Mouse (Mus musculus) embryonic facial prominence, embryonic 14.5 days (tissue): ENCODE data around the gene Fitm2. TPM values are rescaled to one million over a fixed set of nuclear protein-coding genes. Genes with fewer than 3 reads are reported as not detected.
"Not testable (repeated sequence)": the region's sequence is repeated elsewhere in the genome, so short reads cannot be mapped to it uniquely, and the experiment has no call there.

ENCODE experiments used
- ATAC-seq: fragments of 200-750 bp; cut with Nextera tagmentation; 2 replicates; pipeline ENCODE4 v1.8.0; 2017; ENCODE audit warnings: low read depth, moderate number of reproducible peaks, moderate TSS enrichment
- DNase-seq: peaks from one replicate; pipeline ENCODE4 v3.0.0-alpha.2; 2015; ENCODE audit warnings: low spot score
- H3K27ac ChIP-seq: fragments of 300-500 bp; sonication (generic); replicated peaks from 2 replicates; pipeline ENCODE4 v1.5.1; 2014; ENCODE audit warnings: low read depth, mild to moderate bottlenecking, low read length, moderate library complexity
- H3K27me3 ChIP-seq: fragments of 300-500 bp; sonication (generic); replicated peaks from 2 replicates; pipeline ENCODE4 v1.6.1; 2014; ENCODE audit warnings: low read length; ENCODE audit not compliant: control insufficient read depth, insufficient read depth
- H3K36me3 ChIP-seq: fragments of 300-500 bp; sonication (generic); 2 replicates; pipeline ENCODE4 v1.6.1; 2014; ENCODE audit warnings: low read length, mixed read lengths; ENCODE audit not compliant: control insufficient read depth, insufficient read depth
- H3K4me1 ChIP-seq: fragments of 300-500 bp; sonication (generic); 2 replicates; pipeline ENCODE4 v1.6.1; 2014; ENCODE audit warnings: antibody characterized with exemption, low read length; ENCODE audit not compliant: control insufficient read depth, insufficient read depth
- H3K4me2 ChIP-seq: fragments of 300-500 bp; sonication (generic); 2 replicates; pipeline ENCODE4 v1.6.1; 2014; ENCODE audit warnings: low read depth, mild to moderate bottlenecking, low read length, moderate library complexity, mixed read lengths
- H3K4me3 ChIP-seq: fragments of 300-500 bp; sonication (generic); 2 replicates; pipeline ENCODE4 v1.5.1; 2014; ENCODE audit warnings: low read depth, mild to moderate bottlenecking, low read length
- H3K9ac ChIP-seq: fragments of 300-500 bp; sonication (generic); 2 replicates; pipeline ENCODE4 v1.6.1; 2014; ENCODE audit warnings: low read depth, mild to moderate bottlenecking, low read length, moderate library complexity, mixed read lengths
- H3K9me3 ChIP-seq: fragments of 300-500 bp; sonication (generic); 2 replicates; pipeline ENCODE4 v1.6.1; 2016; ENCODE audit warnings: low read length; ENCODE audit not compliant: control insufficient read depth
- WGBS: fragments of 180-500 bp; shearing (Covaris S2); extraction: QIAGEN DNeasy Blood & Tissue Kit; methylation state at CpG from one replicate; pipeline ENCODE4 v1.1.7; 2014; 5-methylcytosine and 5-hydroxymethylcytosine counted together
- polyA plus RNA-seq: library from polyadenylated mRNA; unstranded; fragments of >200 nt; fragmentation: Nextera tagmentation; extraction: Ambion mirVana; gene quantifications from 2 replicates; pipeline ENCODE4 v1.2.1, GENCODE M21; 2014

Fitm2 gene
- polyA plus RNA-seq, 1 experiment from 2014 or later, result 11.3 TPM

- Histone ChIP-seq H3K27ac (no peak overlapping the region), H3K9me3 (no peaks in the 10 kb centered on the region), H3K9ac (no peak overlapping the region), H3K4me3 (no peak overlapping the region), H3K4me2 (no peak overlapping the region), H3K36me3 (0 out of 2 replicates have a peak, but pooled peaks cover 23% of the 10 kb centered on the region), H3K27me3 (no peaks in the 10 kb centered on the region), H3K4me1 (peaks cover 9% of the 10 kb centered on the region)
- no peak for DNase-seq
- 86% methylated on average over 6 of the region's 6 CpGs for WGBS
- no peak for ATAC-seq
Measured at GRCm38 (mm10) chr2:163468866-163469265, 3.6 kb downstream of the Fitm2 start.

- no peaks in the 10 kb centered on the region for H3K27me3 ChIP-seq
- H3K4me2 ChIP-seq, result no peak overlapping the region
- no peak for ATAC-seq
- H3K27ac ChIP-seq, result no peak overlapping the region
- no peaks in the 10 kb centered on the region for H3K9me3 ChIP-seq
- 94% methylated on average over 6 of the region's 6 CpGs for WGBS
- DNase-seq, result no peak
- 0 out of 2 replicates have a peak, but pooled peaks cover 23% of the 10 kb centered on the region for H3K36me3 ChIP-seq
- H3K4me1 ChIP-seq, result peaks cover 9% of the 10 kb centered on the region
- H3K4me3 ChIP-seq, result no peak overlapping the region
- no peak overlapping the region for H3K9ac ChIP-seq
Measured at GRCm38 (mm10) chr2:163467585-163467984, 4.8 kb downstream of the Fitm2 start.

GRCm38 (mm10) chr2:163466771-163467170, 5.7 kb downstream of the Fitm2 start:
- Histone ChIP-seq H3K4me2 (no peak overlapping the region), H3K9me3 (no peaks in the 10 kb centered on the region), H3K4me3 (no peak overlapping the region), H3K9ac (no peak overlapping the region), H3K27ac (no peak overlapping the region), H3K27me3 (no peaks in the 10 kb centered on the region), H3K4me1 (peaks cover 8% of the 10 kb centered on the region), H3K36me3 (0 out of 2 replicates have a peak, but pooled peaks cover 23% of the 10 kb centered on the region)
- ATAC-seq (0 out of 2 replicates have a peak, but pooled peaks have one; percentile 18), DNase-seq (peak; percentile 27)
- 81% methylated on average over 8 of the region's 8 CpGs for WGBS

GRCm38 (mm10) chr2:163464562-163464961, 7.9 kb downstream of the Fitm2 start:
- no peak overlapping the region for H3K9ac ChIP-seq
- no peak overlapping the region; the same call in 1 of the 2 replicates for H3K27ac ChIP-seq
- no peaks in the 10 kb centered on the region for H3K4me1 ChIP-seq
- ATAC-seq (no peak; the same call in 1 of the 2 replicates), DNase-seq (peak; percentile 23)
- H3K4me2 ChIP-seq, result no peak overlapping the region
- 0 out of 2 replicates have a peak, but pooled peaks cover 19% of the 10 kb centered on the region for H3K36me3 ChIP-seq
- WGBS, result 46% methylated on average over 6 of the region's 6 CpGs
- no peaks in the 10 kb centered on the region for H3K27me3 ChIP-seq
- H3K9me3 ChIP-seq, result no peaks in the 10 kb centered on the region
- H3K4me3 ChIP-seq, result no peak overlapping the region

GRCm38 (mm10) chr2:163463998-163464397, 8.4 kb downstream of the Fitm2 start:
- 0 out of 2 replicates have a peak, but pooled peaks cover 14% of the 10 kb centered on the region for H3K36me3 ChIP-seq
- H3K27me3 ChIP-seq, result peaks cover 3% of the 10 kb centered on the region; the same call in 1 of the 2 replicates
- H3K9me3 ChIP-seq, result no peaks in the 10 kb centered on the region
- H3K4me3 ChIP-seq, result no peak overlapping the region
- ATAC-seq (no peak), DNase-seq (no peak)
- H3K27ac ChIP-seq, result no peak overlapping the region
- H3K4me1 ChIP-seq, result no peaks in the 10 kb centered on the region
- H3K9ac ChIP-seq, result no peak overlapping the region
- H3K4me2 ChIP-seq, result no peak overlapping the region
- WGBS, result 60% methylated on average over 4 of the region's 4 CpGs

- no peak overlapping the region for H3K27ac ChIP-seq
- peaks cover 10% of the 10 kb centered on the region; the same call in 1 of the 2 replicates for H3K27me3 ChIP-seq
- H3K4me1 ChIP-seq, result no peaks in the 10 kb centered on the region
- 65% methylated on average over 10 of the region's 10 CpGs for WGBS
- DNase-seq (no peak), ATAC-seq (no peak)
- 0 out of 2 replicates have a peak, but pooled peaks cover 8% of the 10 kb centered on the region for H3K36me3 ChIP-seq
- H3K4me2 ChIP-seq, result no peak overlapping the region
- H3K9ac ChIP-seq, result no peak overlapping the region
- no peaks in the 10 kb centered on the region for H3K9me3 ChIP-seq
- no peak overlapping the region for H3K4me3 ChIP-seq
Measured at GRCm38 (mm10) chr2:163463251-163463769, 9.1 kb downstream of the Fitm2 start.

- no peaks in the 10 kb centered on the region for H3K4me1 ChIP-seq
- no peak for ATAC-seq
Measured at GRCm38 (mm10) chr2:163462801-163463200, 9.6 kb downstream of the Fitm2 start.

GRCm38 (mm10) chr2:163462386-163462785, 10.0 kb downstream of the Fitm2 start:
- Histone ChIP-seq H3K9ac (no peak overlapping the region), H3K4me1 (no peaks in the 10 kb centered on the region), H3K27ac (no peak overlapping the region), H3K4me2 (no peak overlapping the region), H3K27me3 (peaks cover 11% of the 10 kb centered on the region; the same call in 1 of the 2 replicates), H3K36me3 (no peaks in the 10 kb centered on the region), H3K9me3 (no peaks in the 10 kb centered on the region), H3K4me3 (no peak overlapping the region)
- DNase-seq (no peak), ATAC-seq (no peak)
- WGBS, result 74% methylated on average over 5 of the region's 5 CpGs

More at GRCm38 (mm10) chr2:163462801-163463200, 9.6 kb downstream of the Fitm2 start:
- Histone ChIP-seq H3K4me3 (no peak overlapping the region), H3K4me2 (no peak overlapping the region), H3K9ac (no peak overlapping the region), H3K27me3 (peaks cover 11% of the 10 kb centered on the region; the same call in 1 of the 2 replicates), H3K9me3 (no peaks in the 10 kb centered on the region), H3K27ac (no peak overlapping the region), H3K36me3 (0 out of 2 replicates have a peak, but pooled peaks cover 2% of the 10 kb centered on the region)
- DNase-seq, result no peak
- WGBS, result 75% methylated on average over 11 of the region's 11 CpGs

GRCm38 (mm10) chr2:163461307-163461706, 11.1 kb downstream of the Fitm2 start:
- DNase-seq, ATAC-seq, H3K4me2 ChIP-seq, H3K4me1 ChIP-seq, H3K36me3 ChIP-seq, H3K9me3 ChIP-seq, H3K9ac ChIP-seq, H3K4me3 ChIP-seq, H3K27ac ChIP-seq: not testable (repeated sequence)
- peaks cover 11% of the 10 kb centered on the region; the same call in 1 of the 2 replicates for H3K27me3 ChIP-seq
- WGBS, result 94% methylated on average over 9 of the region's 9 CpGs
